Mouse (Mus musculus) cerebellum, postnatal 25 days (tissue): ENCODE measurements around the gene Doc2g.
"Not testable (repeated sequence)": the region's sequence is repeated elsewhere in the genome, so short reads cannot be mapped to it uniquely, and the experiment has no call there.

Source experiments
- DNase-seq, 2 experiments: peaks; one replicate each; pipeline ENCODE4 v3.0.0; 2021; ENCODE audit warnings: mixed read lengths in 2 of 2

Gene Doc2g

DNA sequence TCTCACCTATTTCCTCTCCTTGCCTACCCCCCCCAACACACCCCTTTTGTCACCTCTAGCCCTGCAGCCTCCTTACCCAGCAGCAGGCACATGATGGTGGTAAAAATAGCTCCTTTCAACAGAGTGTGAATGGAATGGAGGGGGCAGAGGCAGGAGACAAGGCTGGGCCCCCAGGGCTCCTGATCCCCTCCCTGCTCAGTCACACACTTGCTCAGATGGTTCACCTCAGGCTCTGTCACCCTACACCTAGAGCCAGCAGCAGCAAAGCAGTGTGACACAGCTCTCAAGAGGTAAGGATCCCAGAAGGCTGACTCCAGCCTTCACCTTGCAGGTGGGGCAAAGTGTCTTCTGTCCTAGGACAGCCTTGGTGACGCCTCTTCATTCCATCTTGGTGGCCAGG lies at the start of gene Doc2g:
Doc2g (plus strand) TSS at position 202 of the 400 bp plus-strand sequence.
- DNase-seq: no peak

GRCm38 (mm10) chr19:3955033-3955432 lies 48.1 kb upstream of the Doc2g start:
- no peak for DNase-seq

DNA sequence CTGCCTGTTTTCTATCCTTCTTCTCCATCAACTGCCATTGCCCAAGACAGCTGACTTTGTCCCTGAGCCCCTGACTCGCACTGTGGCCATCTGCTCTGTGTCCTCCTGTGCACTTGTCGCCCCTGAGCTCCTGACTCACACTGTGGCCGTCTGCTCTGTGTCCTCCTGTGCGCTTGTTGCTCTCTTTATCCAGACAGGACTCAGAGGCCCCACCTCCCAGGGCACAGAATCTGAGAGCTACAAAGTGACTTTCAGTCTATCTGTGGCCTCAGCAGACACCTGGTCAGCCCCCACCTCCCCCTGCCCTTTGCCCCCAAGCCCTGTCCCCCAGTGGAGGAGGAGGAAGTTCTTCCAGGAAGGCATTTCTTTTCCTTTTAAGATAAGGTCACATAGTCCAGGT lies 47.3 kb upstream of the Doc2g start:
- peak; percentile 39 to 43 for DNase-seq

- DNase-seq: not testable (repeated sequence)
Observed at GRCm38 (mm10) chr19:3957296-3958036, 45.6 kb upstream of the Doc2g start.

DNA sequence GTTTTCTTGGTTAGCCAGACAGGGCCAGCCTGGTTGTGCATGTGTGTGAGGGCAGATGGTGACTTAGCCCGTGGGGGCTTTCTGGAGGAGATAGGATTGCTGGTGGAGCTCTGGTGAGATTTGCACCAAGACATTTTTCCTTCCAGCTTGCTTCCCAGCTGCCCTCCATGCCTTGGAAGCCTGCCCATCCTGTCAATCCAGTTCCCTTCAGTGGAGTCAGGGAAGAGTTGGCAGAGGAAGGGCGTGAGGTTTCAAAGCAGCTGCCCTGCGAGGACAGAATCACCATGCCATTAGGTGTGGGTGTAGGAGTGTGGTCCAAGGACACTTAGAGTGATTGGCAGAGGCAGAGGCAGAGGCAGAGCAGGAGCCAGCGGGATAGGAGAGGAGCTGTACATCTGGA lies 44.6 kb upstream of the Doc2g start, which contains the start of gene Aldh3b3:
Aldh3b3 (plus strand) TSS at position 176 of the 400 bp plus-strand sequence.
- DNase-seq: no peak

GRCm38 (mm10) chr19:3959030-3959429 lies 44.1 kb upstream of the Doc2g start:
- no peak for DNase-seq

DNA sequence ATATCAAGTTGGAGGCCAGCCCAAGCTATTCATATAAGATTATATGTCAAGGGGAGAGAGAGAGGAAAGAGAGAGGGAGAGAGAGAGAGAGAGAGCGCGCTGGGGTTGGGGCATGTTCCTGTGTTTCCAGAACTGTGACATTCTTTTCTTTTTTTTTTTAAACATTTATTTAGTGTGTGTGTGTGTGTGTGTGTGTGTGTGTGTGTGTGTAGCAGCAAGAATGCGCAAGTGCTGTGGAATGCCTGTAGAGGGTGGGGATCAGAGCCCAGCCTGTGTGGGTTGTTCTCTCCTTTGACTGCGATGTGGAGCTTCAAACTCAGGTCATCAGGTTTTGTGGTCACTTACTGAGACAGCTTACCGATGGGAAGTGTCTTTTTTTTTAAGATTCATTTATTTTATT lies 42.9 kb upstream of the Doc2g start:
- DNase-seq: no peak

DNA sequence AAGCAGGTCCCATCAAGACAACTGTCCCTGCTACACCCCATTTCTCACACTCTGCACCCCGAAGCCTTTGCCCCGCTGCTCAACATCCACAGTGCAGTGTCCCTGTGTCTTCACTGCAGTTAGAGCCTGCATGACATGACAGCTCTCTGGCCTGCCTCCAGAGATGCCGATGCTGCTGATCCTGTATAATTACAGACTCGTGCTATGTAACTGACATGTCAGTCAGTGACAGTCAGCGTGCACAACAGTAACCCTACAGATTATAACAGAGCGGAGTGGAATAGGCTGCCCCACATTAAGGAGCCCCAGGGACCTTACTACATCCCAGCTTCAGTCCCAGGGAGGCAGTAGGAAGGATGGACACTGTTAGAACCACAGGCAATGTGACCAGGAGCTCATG lies 41.3 kb upstream of the Doc2g start:
- not testable (repeated sequence) for DNase-seq

DNA sequence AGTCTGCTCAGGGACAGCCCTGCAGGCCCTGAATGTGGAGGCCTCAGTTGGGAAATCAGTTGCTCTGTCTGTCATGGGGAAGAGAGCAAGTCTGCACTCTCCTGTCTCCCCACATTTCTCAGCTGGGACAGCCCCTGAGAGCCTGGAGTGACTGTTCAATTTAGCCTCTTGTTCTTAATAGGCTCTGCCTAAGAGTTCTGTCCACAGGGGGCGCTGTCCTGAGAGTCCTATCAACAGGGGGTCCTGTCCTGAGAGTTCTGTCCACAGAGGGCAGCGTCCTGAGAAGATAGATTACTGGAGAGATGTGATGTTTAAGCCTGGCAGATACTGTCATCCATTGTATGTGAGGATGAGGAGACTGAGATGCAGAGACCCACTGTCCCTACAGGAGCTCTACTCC lies 40.6 kb upstream of the Doc2g start:
- DNase-seq: no peak

- no peak for DNase-seq
Observed at GRCm38 (mm10) chr19:3964030-3964429, 39.1 kb upstream of the Doc2g start.

DNA sequence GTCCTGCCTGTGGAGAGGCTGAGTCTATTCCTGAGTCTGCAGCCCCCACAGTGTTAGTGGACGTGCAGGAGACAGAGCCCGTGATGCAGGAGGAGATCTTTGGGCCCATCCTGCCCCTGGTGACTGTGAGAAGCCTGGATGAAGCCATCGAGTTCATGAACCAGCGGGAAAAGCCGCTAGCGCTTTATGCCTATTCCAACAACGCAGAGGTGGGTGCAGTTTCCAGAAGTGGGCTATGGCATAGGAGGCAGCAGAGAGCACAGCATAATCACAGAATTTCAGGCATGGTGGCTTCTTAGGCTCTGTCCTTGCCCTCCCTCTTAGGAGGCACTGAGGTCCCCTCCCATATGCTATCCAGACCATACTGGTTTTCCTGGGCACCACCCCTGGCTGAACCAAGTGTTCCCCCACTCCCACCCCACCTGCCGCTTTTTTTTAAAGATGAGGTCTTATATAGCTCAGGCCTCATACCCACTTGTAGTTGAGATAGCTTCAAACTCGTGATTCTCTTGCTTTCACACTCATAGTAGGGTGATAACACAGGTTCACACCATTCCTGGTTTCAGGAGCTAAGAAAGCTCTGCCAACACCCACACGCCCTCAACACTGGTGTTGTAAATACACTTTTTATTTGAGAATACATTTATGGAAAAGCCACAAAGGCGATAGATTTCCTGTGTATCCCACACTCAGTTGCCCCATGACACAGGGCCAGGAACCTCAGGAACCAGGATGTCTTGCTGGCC lies 36.6 kb upstream of the Doc2g start:
- DNase-seq: no peak

DNA sequence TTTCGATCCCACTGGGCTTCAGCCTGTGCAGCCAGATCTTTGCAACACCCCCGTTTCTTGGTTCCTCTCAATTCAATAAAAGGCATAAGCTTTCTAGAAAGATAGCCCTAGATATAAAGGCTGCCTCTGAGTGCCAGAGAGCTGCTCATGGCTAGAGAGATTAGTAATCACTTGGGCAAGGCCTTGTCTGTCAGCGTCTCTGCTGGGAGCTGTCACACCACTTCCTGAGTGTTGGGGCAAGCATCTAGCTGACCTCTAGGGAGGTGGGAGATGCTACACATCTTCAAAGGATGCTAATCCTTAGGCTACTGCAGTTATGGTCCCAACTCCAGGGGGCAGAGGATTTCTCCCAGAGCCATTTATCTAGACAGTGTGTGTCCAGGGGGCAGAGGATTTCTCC lies 35.9 kb upstream of the Doc2g start:
- no peak for DNase-seq

- DNase-seq: no peak
Observed at GRCm38 (mm10) chr19:3972229-3972628, 30.9 kb upstream of the Doc2g start, which contains the start of gene Aldh3b2. Aldh3b2 (plus strand) TSS chr19:3972328.

DNA sequence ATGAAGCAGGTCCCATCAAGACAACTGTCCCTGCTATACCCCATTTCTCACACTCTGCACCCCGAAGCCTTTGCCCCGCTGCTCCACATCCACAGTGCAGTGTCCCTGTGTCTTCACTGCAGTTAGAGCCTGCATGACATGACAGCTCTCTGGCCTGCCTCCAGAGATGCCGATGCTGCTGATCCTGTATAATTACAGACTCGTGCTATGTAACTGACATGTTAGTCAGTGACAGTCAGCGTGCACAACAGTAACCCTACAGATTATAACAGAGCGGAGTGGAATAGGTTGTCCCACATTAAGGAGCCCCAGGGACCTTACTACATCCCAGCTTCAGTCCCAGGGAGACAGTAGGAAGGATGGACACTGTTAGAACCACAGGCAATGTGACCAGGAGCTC lies 28.5 kb upstream of the Doc2g start:
- not testable (repeated sequence) for DNase-seq

GRCm38 (mm10) chr19:3975866-3976265 lies 27.2 kb upstream of the Doc2g start:
- DNase-seq: no peak

- peak; percentile 73 to 86 for DNase-seq
Observed at GRCm38 (mm10) chr19:3980309-3980708, 22.8 kb upstream of the Doc2g start.

DNA sequence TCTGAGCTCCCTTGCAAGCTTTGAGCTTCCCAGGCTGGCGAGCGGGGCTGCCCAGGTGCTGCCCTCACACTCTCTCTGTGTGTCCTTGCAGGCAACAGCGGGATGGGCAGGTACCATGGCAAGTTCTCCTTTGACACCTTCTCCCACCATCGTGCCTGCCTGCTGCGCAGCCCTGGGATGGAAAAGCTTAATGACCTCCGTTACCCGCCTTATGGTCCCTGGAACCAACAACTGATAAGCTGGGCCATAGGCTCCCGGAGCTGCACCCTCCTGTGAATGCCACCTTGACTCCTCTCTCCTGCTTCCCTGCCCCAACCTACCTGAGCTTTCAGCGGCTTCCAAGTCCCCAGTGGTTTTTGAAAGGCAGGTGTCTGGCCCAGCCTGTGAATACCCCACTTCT lies 22.2 kb upstream of the Doc2g start:
- no peak for DNase-seq

- no peak for DNase-seq
Observed at GRCm38 (mm10) chr19:3983527-3984200, 19.4 kb upstream of the Doc2g start.

DNA sequence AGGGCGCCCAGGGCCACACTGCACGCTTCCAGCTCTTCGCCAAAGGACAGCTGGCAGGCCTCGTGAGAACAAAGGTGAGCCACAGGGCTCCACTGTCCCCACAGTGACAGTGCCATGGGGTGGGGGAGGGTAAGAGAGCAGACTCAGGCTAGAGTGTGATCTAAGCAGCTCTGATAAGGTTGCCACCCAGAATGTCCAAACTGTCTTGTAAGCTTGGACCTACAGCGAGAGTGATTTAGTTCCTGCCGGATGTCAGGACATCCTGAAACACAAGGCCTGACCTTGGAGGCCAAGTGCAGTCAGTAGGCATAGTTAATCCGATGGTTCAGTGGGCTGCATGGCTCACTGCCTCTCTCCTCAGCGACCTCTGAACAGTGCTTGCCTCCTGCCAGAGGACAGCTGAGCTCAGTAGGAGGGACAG lies 17.8 kb upstream of the Doc2g start:
- DNase-seq: no peak

- DNase-seq: peak in 1 of 2 experiments; percentile 56
Observed at GRCm38 (mm10) chr19:3986334-3986733, 16.8 kb upstream of the Doc2g start, which contains the start of gene Acy3. Acy3 (plus strand) TSS chr19:3986570.

GRCm38 (mm10) chr19:3988066-3988465 lies 15.0 kb upstream of the Doc2g start:
- DNase-seq: no peak

DNA sequence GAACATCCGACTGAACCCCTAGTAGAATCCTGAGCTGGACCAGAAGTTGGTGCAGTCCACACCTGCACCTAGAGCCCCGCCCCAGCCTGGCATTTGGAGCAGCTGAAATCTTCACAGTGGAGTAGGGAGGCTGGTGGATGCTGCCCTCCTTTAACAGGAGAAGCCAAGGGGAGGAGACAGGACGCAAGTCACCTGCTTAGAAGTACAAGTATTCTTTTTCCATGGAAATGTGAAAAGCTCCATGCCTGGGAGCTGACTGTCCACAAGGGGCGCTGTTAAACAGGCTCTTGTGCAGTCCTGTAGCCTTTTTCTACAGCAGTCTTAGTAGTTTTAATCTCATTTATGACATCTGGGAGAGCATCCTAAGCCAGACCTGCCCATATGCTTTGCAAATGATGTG lies 14.4 kb upstream of the Doc2g start:
- DNase-seq: no peak

- no peak for DNase-seq
Observed at GRCm38 (mm10) chr19:3990804-3991203, 12.3 kb upstream of the Doc2g start.
